Mouse (Mus musculus) urinary bladder, postnatal 25 days (tissue): ENCODE results near the gene Zfp90.
"Not testable (repeated sequence)": the region's sequence is repeated elsewhere in the genome, so short reads cannot be mapped to it uniquely, and the experiment has no call there.

Source experiments
- DNase-seq: peaks from one replicate; pipeline ENCODE4 v3.0.0; 2022; ENCODE audit warnings: low spot score

The Zfp90 gene

DNA sequence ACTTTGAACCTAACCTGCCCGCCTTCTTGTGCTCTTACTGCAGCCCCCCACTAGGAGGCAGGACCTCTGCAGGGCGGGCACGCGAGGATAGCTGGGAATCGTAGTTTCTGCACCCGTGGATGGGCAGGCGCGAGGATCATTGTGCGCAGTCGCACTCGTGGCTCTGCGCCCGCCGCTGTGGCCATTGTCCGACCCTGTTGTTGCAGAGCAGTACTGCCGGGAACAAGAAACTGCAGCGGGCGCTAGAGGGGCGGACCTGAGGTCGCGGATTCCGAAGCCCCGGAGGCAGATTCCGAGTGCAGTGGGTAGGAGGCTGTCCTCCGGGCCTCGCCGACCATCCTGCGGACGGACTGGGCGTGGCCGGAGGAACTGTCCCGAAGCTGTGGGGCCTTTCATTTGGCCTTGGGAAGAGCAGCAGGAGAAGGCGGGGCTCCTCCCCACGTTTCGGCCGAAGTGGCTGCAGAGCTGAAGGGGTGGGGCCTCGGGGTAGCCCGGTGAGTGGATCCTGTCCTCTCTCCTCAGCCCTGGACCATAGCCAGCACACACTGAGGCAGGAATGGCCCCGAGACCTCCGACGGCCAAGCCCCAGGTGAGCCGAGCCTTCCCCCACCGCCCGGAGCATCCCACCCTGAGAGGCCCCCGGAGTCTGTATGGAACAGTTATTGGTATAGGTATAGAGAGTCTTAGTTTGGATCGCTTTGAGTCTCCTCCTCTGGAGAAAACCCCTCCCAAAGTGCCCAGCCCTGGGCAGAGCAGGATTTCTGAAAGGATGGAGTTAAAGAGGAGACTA lies at the start of gene Zfp90:
Gene Zfp90, plus strand, starts transcription at position 146 of the 790 bp plus-strand sequence.
- DNase-seq, result peak; percentile 88

- no peak for DNase-seq
Measured at GRCm38 (mm10) chr8:106368501-106368900, 46.6 kb upstream of the Zfp90 start.

DNA sequence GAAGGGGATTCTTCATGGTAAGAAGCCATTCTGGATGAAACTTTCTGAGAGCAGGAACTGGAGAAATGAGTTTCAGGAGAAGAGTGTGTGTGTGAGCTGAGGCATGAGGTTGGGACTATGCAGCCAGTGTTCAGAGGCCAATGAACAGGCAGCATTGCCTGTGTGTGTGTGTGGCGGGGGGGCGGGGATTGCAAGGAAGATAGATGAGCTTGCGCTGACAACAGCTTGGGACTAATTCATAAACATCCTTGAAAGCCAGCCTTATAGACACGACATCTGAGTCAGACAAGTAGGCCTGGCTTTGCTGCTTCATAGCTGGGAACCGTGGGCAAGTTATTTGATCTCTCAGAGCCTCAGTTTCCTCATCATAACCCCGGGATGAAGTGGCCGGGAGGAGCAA lies 46.1 kb upstream of the Zfp90 start:
- DNase-seq, result no peak

GRCm38 (mm10) chr8:106375957-106376356 lies 39.2 kb upstream of the Zfp90 start:
- DNase-seq, result no peak

DNA sequence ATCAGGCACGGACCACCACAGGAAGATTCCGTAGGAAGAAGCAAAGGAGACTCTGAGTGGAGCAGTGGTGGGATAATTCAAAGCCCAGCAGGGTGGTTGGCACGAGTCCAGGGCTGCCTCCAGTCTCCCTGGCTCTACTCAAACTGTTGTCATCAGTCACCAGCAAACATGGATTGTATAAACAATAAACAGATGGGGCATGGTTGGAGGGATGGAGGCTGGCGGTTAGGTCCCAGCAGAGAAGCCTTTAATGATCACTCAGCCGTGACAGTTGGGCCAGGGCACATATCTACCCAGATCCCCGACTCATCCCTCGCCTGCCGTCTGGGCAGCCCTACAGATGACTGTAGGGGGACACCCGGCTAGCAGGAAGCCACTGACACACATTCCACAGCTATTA lies 38.3 kb upstream of the Zfp90 start:
- no peak for DNase-seq

GRCm38 (mm10) chr8:106378501-106379048 lies 36.6 kb upstream of the Zfp90 start:
- peak; percentile 11 for DNase-seq

- no peak for DNase-seq
Measured at GRCm38 (mm10) chr8:106379357-106379756, 35.8 kb upstream of the Zfp90 start.

- no peak for DNase-seq
Measured at GRCm38 (mm10) chr8:106381026-106381425, 34.1 kb upstream of the Zfp90 start.

GRCm38 (mm10) chr8:106387801-106388415 lies 27.2 kb upstream of the Zfp90 start:
- DNase-seq, result no peak

DNA sequence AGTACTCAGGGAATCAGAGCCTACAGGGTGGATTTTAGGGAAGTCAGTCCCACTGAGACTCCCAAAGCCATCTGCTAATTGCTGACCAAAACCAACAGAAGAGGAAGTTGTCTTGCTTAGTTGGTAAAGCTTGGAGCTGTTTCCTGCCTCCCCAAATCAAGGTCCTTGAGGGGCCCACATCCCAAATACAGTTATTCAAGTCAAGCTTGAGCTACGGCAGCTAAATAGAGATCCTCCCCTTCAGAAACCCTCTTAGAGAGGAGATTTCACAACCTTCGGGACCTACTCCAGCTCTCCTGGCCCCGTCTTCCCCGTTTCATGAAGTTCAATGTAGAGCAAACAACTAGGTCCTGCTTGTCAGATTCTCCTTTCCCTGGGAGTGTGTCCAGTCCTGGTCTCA lies 20.6 kb upstream of the Zfp90 start:
- peak; percentile 33 for DNase-seq

DNA sequence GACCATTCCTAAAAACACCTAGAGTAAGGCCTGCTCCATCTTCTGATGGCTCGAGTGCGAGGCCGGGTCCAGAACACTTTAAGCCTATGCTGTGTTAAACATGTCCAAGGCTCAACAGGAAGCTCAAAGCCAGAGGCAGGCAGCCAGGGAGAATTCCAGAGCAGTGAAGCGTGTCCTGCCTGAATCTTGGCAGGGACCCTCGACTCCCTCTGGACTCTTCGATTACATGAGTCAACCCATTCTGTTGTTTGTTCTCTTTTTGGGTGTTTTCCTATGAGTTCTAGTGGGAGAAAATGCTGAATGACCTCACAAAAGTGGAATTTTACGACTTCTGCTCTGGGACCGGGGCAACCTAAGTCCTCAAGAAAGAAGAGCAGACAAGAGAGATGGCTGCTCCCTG lies 15.4 kb upstream of the Zfp90 start:
- peak; percentile 53 for DNase-seq

GRCm38 (mm10) chr8:106400181-106400580 lies 14.9 kb upstream of the Zfp90 start:
- DNase-seq, result no peak

DNA sequence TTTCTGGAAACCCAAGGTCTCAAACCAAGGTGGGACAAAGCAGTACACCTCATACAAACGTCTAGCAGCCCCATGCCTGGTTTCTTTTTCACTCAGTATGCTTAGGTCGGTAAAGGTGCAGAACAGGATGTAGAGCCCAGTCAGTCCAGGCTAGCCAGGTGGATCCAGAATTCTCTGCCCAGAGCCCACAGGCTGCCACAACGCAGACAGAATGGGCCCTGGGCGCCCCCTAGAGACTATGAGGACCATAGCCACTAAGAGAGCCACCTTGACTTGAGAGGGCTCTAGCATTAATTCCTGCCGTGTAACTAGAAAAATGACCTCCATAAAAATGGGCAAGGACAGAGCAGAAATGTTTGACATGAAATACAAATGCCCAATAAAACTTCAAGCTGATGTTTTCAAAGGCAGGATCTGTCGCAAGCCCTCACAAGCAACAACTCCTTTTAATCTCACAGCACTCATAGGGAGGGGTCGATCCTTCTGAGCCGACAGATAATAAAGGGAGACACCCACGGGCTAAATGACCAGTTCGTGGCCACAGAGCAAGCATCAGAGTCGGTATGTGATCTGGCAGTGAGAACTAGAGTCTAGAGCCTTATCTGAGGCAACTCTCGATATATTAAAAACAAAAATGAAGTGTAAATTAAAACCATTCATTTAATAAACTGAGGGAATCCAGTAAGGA lies 11.7 kb upstream of the Zfp90 start:
- DNase-seq, result peak; percentile 63

GRCm38 (mm10) chr8:106404825-106405224 lies 10.3 kb upstream of the Zfp90 start:
- no peak for DNase-seq

DNA sequence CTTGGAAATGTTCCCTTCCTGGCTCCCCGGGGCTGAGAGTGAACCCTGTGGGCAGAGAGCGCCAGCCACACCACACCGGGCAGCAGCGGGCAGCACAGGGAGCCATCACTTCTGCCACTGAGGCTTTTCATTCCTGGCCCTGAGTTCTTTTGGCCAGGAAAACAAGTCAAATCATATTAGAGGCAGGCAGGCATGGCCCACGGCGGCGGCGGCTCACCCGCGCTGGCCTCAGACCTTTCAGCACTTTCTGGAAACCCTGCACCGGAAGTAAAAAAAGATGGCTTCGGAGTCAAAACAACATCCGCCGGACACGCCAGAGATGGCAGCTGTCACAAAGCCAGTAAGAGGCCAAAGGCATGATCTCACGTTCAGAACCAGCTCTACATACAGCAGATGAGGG lies 9.3 kb upstream of the Zfp90 start:
- DNase-seq, result no peak

GRCm38 (mm10) chr8:106410055-106410454 lies 5.1 kb upstream of the Zfp90 start:
- DNase-seq, result no peak

DNA sequence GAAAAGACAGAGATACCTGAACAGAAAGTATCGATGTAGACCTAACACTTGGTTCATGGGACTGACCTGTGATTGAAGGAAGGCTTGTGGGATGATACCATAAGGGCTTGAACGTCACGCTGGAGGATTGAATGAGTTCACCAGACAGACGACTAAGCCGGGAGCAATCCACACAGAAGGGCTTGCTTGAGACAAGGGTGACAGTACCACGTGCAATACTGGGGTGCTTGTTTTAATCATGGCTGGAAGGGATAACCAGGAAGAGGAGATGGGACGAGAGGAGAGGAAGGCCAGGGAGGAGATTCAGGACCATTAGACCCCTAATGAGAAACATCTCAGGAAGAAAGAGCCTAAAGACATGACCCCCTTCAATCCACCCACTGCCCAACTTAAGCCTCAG lies 4.6 kb upstream of the Zfp90 start:
- DNase-seq, result no peak

GRCm38 (mm10) chr8:106411783-106412451 lies 3.2 kb upstream of the Zfp90 start:
- peak; percentile 52 for DNase-seq

DNA sequence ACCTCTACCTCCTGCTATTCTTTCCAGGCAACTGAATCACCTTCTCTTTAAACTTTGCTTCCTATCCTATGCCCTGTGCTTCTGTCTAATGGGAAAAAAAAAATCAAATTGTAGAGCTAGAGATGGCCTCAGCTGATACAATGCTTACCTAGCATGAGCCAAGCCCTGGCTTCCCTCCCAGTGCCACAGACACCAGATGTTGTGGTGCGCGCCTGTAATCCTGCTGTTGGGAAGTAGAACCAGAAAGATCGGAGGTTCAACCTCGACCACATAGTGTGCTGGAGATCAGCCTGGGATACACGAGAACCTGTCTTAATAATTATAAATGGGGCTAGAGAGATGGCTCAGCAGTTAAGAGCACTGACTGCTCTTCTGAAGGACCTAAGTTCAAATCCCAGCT lies 2.6 kb downstream of the Zfp90 start:
- DNase-seq, result no peak

DNA sequence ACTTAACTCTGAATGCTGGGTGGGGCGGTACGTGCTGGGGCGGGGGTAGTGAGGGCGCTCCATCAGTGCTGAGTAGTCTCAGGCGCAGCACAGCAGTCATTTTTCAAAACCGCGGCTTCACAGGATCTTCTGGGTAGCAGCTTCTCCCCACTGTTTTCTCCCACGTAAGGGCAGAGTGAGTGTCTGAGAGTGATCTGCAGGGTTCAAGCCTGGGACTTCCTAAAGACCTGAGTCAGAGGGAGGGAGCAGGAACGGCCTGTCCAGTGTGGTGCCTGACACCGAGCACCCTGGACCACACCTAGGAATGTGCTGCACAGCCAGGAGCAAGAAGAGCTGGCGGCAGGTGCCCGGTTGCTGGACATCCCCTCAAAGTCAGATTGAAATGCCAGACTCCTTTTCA lies 16.0 kb downstream of the Zfp90 start:
- no peak for DNase-seq

GRCm38 (mm10) chr8:106431952-106432351 lies 16.8 kb downstream of the Zfp90 start:
- not testable (repeated sequence) for DNase-seq

- DNase-seq, result peak; percentile 93
Measured at GRCm38 (mm10) chr8:106432954-106433570, 17.9 kb downstream of the Zfp90 start.
